Mouse (Mus musculus): ENCODE data around the gene Prss38. TPM values are rescaled to one million over a fixed set of nuclear protein-coding genes. Genes with fewer than 3 reads are reported as not detected.

Gene Prss38
- not detected for total RNA-seq (2021)
- long read RNA-seq, experiment 1 = 0 reads
- long read RNA-seq, experiment 2 = 0 reads

DNA sequence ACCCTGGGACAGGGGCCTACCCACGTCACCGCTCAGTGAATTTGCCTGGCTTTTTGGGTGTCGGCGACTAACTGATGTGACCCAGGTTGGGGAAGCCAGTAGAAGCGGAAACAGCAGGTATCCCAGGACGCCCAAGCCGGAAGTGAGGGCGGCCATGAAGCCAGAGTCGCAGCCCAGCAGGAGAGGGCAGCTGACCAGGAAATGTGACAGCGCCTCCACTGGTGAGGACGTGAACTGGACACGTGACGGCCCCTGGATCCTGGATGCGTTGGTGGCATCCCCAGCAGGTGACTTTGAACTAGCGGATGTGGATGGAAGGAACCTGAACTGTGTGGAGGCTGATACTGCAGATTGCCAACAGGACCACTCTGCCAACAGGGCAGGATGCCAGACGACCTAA lies at the start of gene Prss38:
Gene Prss38 (minus strand): TSS at position 183 of the 400 bp plus-strand sequence.
- Histone ChIP-seq H3K27ac (no peak within 1 kb of the TSS), H3K4me3 (no peak within 1 kb of the TSS)
- intact Hi-C loops (cut with DNase I) = no loop called here
- TF ChIP-seq CTCF (IDR thresholded peaks at IDR 0.05) = no peak; the same call in 1 of the 2 replicates
- DNase-seq (ENCODE audit: extremely low spot score in 1 of 2, low spot score in 2 of 2) = no peak

DNA sequence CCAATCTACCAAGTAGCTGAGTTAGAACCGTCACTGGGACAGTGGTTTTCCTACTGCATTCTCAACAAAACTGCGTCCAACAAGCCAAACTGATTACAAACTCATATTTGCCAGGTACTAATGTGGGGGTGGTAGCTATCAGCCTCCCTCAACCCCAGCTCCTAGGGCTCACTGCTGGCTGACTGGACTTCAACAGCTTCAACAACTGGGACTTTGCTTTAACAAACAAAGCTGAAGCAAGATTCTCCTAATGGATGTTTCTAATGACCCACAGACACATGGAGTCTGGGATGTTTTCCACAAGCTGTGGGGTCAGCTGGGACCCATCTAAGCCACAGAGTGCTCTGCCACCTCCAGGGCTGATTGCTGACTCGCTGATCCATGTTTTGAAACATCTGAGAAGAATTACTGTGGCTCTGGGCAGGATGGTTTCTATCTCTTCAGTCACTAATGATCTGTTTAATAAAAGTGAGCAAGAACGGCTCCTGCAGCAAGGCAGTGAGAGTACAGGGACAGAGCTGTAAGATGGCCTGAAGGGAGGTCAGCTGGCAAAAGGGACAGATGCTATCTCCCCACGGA lies 47.6 kb upstream of the Prss38 start:
- Histone ChIP-seq H3K4me3 (no peak overlapping the region), H3K27ac (no peak overlapping the region)
- TF ChIP-seq CTCF (IDR thresholded peaks at IDR 0.05) = no peak
- no peak for DNase-seq (ENCODE audit: extremely low spot score in 1 of 2, low spot score in 2 of 2)
- intact Hi-C loops (cut with DNase I) = no loop called here

DNA sequence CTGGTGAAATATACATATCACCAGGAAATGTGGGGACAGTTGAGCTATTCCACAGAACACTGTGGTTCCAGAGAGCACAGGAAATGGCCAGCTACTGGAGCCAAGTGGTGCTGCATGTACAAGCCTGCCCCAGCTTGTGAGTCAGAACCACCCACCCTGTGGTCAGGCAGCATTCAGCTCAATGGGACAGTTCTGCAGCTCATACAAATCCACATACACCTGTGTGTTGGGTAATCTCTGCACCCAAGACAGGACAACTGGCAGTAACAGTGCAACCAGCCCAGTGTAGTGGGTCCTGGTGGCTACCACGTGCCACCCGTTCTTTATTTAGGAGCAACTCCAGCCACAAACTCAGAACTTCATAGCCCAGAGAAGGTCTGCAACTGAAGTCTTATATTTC lies 46.5 kb upstream of the Prss38 start:
- TF ChIP-seq CTCF (IDR thresholded peaks at IDR 0.05) = no peak; the same call in 1 of the 2 replicates
- DNase-seq (ENCODE audit: extremely low spot score in 1 of 2, low spot score in 2 of 2) = no peak
- intact Hi-C loops (cut with DNase I) = no loop called here
- Histone ChIP-seq H3K27ac (no peak overlapping the region), H3K4me3 (no peak overlapping the region)

DNA sequence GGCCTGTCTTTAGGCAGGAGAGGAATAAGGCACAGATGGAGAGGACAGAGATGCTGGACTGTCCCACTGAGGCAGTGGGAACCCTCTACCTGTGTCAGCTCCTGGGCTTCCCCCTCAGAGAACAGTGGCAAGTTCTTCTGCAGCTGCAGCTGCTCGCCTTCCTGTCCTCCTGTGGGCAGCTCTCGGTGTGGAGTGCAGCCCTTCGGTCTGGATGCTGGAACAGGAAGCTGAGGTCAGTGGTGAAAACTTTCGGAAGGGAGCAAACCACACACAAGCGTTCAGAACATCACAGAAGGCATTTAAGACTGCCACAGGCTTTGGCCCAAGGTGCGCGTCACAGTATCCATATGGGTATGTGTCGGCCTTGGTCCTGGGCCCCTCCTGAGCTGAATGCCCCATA lies 46.0 kb upstream of the Prss38 start:
- intact Hi-C loops (cut with DNase I) = no loop called here
- Histone ChIP-seq H3K4me3 (no peak overlapping the region), H3K27ac (no peak overlapping the region)
- TF ChIP-seq CTCF (IDR thresholded peaks at IDR 0.05) = no peak
- no peak for DNase-seq (ENCODE audit: extremely low spot score in 1 of 2, low spot score in 2 of 2)

DNA sequence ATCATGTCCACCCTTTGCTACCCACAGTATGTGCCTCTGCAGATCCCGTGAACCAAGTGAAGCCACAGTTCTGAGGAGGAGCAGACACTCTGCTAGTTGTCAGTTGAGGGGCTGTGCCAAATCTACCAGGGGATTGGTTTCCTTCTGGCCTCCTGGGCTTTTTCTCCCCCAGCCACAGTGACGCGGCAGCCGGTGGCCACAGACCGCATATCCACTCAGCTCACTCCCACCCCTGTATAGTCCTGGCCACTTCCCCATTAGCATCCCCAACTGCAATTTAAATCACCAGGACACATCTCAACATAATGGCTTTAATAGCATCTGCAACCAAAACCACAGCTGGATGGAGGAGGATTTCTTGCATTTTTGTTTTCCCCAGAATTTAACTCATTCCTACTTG lies 43.3 kb upstream of the Prss38 start:
- TF ChIP-seq CTCF (IDR thresholded peaks at IDR 0.05) = no peak
- Histone ChIP-seq H3K27ac (no peak overlapping the region), H3K4me3 (no peak overlapping the region)
- intact Hi-C loops (cut with DNase I) = no loop called here
- DNase-seq (ENCODE audit: extremely low spot score in 1 of 2, low spot score in 2 of 2) = no peak

DNA sequence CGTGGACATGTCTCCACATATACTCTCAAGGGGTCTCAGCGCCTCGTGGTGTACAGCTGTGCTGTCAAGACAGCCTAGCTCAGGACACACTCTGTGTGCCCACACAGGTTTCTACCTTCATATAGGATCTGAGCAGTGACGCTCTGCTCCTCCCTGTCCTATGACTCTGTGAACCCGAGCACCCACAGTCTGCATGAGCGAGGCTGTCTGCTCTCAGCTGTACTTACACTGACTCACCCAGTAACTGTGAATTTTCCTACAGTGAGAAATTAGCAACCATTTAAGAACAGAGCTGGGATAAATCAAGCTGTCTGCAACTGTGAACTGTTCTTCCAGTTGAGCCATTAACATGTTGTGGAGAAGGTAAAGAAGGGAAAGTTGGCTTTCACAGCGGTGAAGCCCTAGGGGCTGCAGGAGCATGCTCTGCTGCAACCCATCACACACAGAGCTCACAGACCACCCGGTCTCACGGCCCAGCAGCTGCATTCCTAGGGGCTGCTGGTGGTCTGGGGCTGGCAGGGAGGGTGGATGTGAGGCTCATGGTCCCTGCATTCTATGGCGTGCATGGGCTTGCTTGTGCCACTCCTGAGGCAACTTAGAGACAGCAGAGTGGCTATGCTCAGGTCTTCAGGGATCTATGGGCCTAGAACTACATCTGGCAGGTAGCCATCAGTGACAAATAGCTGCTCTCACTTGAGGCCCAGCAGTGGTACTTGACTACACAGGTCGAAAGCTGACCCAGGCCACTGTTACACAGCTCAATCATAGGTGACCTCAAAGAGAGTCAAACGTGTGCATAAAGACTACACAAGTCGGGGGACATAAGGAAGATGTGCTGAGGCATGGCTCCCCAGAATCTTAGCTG lies 37.8 kb upstream of the Prss38 start:
- Histone ChIP-seq H3K27ac (peak overlapping the region; percentile 57), H3K4me3 (no peak overlapping the region)
- TF ChIP-seq CTCF (IDR thresholded peaks at IDR 0.05) = no peak
- intact Hi-C loops (cut with DNase I) = loop anchor here (5.0 kb wide), 2 partner anchors 76 to 106 kb away; partner anchors contain the start of gene Wnt9a
- peak in 1 of 2 experiments; percentile 22 for DNase-seq (ENCODE audit: extremely low spot score in 1 of 2, low spot score in 2 of 2)

DNA sequence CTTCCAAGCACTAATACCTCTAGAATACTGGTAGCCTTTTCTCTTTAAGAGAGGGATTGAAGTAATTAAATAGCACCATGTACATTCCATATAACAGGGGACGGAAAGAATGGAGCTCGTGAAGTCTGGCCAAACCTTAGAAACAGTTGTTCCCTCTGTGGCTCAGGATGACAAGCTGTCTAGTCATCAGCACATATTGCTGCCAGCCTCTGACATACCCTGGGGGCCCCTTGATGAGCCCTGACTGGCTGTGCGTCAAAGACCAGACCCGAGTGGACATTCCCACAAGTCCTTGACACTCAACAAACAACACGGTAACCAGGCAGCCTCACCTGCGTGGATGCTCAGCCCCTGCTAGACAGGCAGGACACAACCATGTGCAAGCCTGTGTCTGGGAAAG lies 36.6 kb upstream of the Prss38 start:
- no peak overlapping the region for H3K4me3 ChIP-seq
- no peak overlapping the region for H3K27ac ChIP-seq
- DNase-seq (ENCODE audit: extremely low spot score in 1 of 2, low spot score in 2 of 2) = no peak
- no peak for TF ChIP-seq CTCF (IDR thresholded peaks at IDR 0.05)
- intact Hi-C loops (cut with DNase I) = loop anchor here (5.0 kb wide), 2 partner anchors 75 to 105 kb away; partner anchors contain the start of gene Wnt9a

DNA sequence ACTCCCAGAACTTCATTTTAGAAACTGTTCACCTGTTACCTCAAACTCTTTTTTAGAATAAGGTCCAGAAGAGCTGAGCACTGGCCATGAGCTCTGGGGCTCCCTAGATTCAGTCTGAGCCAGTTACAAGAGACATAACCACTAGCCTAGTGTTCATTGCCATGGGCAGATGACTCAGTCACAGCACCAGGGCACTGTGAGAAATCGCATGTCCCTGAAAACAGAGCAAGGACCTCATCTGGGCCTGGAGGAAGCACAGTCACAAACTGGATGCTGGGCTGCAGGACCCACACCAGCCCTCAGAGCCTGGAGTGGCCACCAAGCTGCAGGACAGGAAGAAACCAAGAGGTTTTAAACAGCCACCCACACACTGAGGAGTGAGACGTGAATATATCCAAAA lies 35.4 kb upstream of the Prss38 start:
- Histone ChIP-seq H3K27ac (no peak overlapping the region), H3K4me3 (no peak overlapping the region)
- no peak for DNase-seq (ENCODE audit: extremely low spot score in 1 of 2, low spot score in 2 of 2)
- intact Hi-C loops (cut with DNase I) = loop anchor here (5.0 kb wide), 2 partner anchors 74 to 104 kb away; partner anchors contain the start of gene Wnt9a
- TF ChIP-seq CTCF (IDR thresholded peaks at IDR 0.05) = no peak

DNA sequence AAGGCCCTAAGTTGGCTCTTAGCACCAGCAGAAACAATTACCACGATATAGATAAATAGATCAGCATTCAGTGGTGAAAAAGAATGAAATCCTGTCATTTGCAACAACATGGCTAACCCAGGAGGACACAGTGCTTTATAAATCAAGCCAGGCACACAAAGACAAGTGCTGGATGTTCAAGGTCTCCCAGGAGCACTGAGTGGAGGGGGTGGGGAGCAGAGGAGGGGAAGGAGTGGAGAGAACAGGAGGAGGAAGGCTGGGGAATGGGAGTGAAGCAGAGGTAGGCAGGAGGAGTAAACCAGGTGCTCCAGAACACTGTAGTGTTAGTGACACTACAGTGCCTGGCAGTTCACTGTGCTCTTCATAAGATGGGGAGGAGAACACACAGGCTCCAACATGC lies 30.3 kb upstream of the Prss38 start:
- no peak for TF ChIP-seq CTCF (IDR thresholded peaks at IDR 0.05)
- no peak for DNase-seq (ENCODE audit: extremely low spot score in 1 of 2, low spot score in 2 of 2)
- H3K4me3 ChIP-seq = no peak overlapping the region
- no peak overlapping the region for H3K27ac ChIP-seq
- intact Hi-C loops (cut with DNase I) = no loop called here

DNA sequence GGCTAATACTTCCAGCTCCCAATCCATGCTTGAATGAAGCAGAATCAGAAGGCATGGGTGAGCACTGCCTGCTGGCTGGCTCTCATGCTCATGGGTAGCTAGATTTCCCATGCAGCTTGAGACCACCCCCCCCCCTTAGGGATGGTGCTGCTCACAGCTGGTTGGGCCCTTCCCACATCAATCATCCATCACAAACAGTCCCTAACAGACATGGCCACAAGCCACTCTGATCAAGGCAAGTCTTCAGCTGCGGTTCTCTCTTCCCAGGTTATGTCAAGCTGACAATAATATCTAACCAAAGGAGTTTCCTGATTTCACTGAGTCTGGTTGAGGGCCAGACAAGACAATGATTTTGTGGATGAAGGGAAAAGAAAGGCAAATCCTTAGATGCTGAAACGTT lies 25.4 kb upstream of the Prss38 start:
- no peak for DNase-seq (ENCODE audit: extremely low spot score in 1 of 2, low spot score in 2 of 2)
- H3K27ac ChIP-seq = no peak overlapping the region
- H3K4me3 ChIP-seq = no peak overlapping the region
- no peak for TF ChIP-seq CTCF (IDR thresholded peaks at IDR 0.05)
- intact Hi-C loops (cut with DNase I) = no loop called here

DNA sequence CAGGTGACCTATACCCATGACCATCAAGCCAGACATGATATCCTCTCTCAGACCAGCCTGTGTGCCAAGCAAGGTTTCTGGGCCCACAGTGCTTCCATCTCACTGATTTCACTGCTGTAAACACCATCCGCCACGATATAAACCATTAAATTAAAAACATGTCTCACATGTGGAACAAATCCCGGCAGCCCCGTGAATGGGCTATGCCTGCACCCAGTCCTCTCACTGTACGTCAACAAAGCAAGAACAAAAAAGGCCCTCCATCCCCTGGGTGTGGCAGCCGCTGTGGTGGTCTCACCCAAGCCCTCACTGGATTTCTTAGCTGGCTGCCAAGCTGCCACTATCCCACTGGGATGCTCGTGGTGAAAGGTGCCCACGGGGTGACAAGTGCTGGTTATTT lies 24.4 kb upstream of the Prss38 start:
- DNase-seq (ENCODE audit: extremely low spot score in 1 of 2, low spot score in 2 of 2) = no peak
- TF ChIP-seq CTCF (IDR thresholded peaks at IDR 0.05) = no peak
- H3K27ac ChIP-seq = no peak overlapping the region
- intact Hi-C loops (cut with DNase I) = no loop called here
- no peak overlapping the region for H3K4me3 ChIP-seq

DNA sequence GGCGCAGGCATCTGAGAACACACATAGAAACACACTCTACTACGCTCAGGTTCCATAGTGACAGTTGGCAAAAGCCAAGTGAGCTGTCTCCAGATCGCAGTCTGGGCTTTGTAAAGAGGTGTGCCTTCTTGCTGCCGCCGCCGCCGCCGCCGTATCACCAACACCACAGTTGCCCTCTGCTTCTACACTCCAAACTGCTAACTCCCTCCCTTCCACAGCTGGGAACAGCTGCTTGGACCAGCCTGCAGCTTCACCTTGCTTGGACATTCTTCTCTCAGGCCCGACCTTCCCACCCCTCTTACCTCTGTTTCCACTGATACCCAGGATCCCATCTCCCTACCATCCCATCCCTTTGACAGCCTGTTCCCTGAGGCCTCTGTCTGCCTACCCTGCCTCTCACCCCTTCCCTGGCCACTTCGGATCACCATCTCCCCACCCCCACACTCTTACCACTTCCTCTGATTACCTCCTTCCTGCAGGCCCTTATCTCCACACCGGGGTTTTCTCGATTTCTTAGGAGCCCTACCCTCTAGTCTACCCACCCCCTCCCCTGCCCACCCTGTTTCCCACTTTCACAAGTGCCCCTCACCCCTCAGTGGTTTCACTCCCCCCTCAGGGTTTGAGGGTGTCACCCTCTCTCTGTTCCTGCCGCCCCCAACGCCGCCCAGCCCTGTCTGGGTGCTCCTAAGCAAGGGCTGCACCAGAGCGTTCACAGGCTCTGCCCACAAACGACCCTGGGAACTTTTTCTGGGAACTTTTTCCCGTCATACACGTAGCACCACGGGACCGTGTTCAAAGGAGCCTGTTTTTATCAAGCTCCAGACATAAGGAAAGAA lies 22.3 kb upstream of the Prss38 start:
- no peak for TF ChIP-seq CTCF (IDR thresholded peaks at IDR 0.05)
- Histone ChIP-seq H3K4me3 (no peak overlapping the region), H3K27ac (no peak overlapping the region)
- no peak for DNase-seq (ENCODE audit: extremely low spot score in 1 of 2, low spot score in 2 of 2)
- intact Hi-C loops (cut with DNase I) = no loop called here

All from left cerebral cortex, adult 2 months (tissue).